Mouse (Mus musculus) spleen, postnatal 36 days (tissue): ENCODE results near the gene Alox5.

Experiments
- DNase-seq, 2 experiments: peaks; one replicate each; pipeline ENCODE4 v3.0.0; 2022; ENCODE audit warnings: low spot score in 2 of 2, mixed read lengths in 1 of 2

Alox5 gene

DNA sequence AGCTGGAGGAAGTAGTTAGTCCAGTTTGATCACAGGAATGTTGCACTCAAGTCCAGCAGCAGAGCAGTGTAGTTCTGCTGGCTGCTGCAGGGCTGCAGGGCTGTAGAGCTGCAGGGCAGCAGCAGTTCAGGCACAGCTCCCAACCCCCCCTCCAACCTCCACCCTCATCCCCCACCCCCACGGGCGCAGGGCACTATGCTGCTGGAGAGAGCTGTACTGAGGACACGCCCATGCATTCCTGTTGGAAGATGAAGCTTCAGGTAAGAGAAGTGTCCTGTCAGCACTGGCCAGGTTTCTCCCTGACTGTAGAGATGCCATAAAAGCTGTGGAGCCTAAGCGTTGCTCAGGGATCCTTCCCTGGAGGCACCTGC lies 74.9 kb downstream of the Alox5 start:
- DNase-seq = no peak

DNA sequence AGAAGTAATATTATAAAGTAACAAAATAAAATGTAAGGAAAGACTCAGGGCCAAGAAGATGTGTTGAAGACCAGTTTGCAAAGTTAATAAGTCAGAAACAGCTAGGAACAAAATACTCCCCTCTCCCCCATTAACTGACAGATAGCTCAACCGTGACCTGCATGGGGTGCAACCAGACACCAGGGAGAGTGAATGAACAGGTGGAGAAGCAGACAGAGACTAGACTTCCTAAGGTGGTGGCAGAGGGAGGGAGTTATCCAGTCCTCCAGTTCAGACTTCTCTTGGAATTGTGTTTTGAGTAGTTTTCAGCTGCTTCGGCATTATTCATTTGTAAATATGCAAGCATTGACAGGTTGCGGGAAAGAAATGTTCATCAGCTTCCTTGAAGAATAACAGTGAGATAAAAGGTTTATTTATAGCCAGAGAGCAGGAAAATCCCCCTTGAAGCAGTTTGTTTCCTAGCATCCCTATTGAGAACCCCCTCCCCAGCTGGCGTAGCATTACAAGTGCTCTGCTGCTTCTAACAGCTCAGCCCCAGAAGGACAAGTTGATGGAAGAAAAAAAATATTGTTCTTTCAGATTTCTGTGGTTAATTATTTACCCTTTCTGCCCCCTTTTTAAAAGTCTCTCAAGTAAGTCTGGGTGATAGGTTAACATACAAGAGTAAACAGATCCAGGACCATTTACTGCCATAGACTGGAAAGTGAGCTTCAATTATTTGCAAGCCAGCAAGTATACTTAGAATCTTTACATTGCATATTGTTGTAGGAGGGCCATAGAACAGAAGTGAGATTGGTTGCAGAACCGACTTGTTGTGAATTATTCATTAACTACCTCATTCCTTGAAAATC lies 75.6 kb downstream of the Alox5 start:
- DNase-seq = no peak

DNA sequence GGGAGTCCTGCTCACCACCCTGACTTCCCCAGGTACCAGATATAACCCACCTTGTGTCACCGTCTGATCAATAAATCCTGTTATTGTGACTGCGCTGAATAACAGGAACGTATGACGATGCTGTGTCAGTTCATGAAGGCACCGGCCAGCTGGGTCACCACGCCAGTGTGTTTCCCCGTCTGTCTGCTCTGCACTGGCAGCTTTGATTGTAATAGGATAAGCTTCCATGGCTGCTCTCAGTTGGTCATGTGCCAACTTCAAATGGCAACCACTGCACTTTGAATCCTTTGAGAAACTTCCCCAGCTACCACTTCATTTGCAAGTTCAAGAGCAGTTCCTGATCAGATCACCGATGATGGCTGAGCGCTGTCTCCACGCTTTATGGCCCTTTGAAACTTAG lies 77.4 kb downstream of the Alox5 start:
- no peak for DNase-seq

DNA sequence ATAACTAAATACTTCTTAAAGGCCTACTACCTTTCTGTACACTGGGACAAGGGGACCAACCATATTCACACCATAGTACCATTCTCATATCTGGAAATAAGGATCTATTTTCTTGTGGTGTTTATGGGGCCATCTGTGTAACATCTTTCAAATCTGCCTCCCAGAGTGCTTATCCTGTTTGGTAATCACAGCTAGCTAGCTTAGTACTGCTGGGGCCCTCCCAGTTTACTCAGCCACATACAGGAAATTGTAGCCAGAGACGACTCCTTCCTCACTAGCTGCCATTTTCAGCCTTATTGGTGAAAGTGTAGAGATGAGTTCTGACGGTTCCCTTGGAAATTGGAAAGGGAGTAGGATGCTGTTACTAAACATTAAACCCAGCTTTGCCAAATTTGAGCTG lies 79.4 kb downstream of the Alox5 start:
- no peak for DNase-seq

DNA sequence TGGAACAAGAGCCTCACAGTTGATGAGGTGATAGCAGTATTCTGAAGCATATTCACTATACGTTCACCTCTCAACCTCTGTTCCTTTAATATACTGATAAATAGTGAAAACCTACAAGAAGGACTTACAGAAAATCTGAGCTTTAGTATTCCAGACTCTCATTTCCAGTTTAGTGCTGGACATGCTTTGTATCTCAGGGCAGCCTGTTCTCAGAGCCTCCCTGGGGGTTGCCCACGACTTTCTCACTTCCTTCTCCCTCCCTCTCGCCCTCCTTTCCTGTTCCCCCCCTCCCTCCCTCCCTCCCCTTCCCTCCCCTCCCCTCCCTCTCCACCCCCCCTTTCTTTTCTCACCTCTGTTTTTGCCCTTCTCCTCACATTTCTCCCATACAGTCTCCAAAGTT lies 80.8 kb downstream of the Alox5 start:
- DNase-seq = no peak

DNA sequence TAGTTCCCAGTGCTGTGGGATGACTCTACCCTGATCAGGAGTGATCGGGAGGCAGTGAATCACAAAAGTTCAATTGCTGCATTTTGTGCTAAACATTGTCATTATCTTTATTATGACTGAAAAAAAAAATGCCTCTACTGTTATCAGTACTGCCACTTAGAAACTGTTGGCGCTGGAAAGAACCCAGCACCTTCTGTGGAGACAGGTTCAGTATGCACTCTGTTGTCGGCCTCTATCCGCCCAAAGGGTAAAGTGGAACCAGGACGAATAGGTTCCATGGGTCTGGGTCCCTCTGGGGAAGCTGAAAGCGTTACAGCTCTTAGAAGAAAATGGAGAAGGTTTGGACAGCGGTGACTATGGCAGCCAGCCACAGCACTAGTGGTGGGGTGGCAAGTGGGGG lies 82.1 kb downstream of the Alox5 start:
- DNase-seq = no peak

DNA sequence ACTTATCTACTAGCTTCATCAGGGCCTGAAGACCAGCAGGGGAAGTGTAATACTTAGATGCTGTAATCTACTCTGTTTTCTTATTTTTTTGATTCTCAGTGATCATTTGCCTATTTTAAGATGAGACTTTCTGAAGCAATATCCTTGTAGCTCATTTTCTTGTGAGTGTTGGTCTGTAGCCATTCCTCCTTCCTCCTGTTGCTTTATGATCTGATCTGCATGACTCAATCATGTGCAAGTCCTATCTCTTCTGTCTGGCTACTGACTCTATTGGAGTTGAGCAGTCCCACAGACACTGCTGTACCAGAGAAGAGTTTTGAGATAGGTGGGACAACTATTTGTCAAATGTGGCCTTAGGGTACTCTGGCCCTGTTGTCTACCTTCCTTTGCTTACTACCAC lies 86.4 kb downstream of the Alox5 start:
- no peak for DNase-seq

DNA sequence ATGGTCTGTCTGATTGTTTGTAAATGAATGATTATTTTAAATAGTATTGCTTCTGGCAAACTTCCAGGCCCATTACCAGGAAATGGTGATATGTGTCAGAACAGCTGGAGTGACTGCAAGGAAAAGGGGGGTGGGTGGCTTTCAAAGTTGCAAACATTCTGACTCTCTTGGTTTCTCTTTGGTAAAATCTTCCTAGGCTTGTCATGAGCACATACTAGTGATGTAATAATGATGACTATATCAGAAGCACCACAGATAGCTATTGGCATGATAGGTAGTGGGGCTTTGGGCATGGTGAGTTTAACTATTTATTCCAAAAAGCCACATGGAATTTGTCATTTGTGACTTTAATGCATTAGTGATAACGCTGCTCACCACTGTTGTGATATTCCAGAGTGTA lies 86.8 kb downstream of the Alox5 start:
- no peak for DNase-seq

DNA sequence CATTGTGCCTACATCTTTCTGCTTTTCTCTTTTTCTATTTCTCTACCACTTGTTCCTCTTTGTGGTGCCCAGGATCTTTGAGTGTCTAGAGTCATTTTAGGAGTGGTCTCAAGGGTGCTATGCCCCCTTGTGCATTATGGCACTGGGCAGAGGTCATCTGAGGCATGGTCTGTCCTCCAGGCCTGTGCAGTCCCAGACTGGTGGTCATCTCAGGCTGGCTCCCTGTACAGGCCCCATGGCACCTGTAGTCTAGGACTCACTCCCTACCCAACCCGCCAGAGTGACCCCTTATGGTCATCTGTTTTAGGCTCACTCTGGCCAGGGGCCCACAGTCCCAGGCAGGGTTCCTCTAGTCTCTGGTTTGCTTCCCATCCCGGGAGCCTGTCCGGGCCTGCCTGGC lies 89.5 kb downstream of the Alox5 start:
- DNase-seq = no peak

DNA sequence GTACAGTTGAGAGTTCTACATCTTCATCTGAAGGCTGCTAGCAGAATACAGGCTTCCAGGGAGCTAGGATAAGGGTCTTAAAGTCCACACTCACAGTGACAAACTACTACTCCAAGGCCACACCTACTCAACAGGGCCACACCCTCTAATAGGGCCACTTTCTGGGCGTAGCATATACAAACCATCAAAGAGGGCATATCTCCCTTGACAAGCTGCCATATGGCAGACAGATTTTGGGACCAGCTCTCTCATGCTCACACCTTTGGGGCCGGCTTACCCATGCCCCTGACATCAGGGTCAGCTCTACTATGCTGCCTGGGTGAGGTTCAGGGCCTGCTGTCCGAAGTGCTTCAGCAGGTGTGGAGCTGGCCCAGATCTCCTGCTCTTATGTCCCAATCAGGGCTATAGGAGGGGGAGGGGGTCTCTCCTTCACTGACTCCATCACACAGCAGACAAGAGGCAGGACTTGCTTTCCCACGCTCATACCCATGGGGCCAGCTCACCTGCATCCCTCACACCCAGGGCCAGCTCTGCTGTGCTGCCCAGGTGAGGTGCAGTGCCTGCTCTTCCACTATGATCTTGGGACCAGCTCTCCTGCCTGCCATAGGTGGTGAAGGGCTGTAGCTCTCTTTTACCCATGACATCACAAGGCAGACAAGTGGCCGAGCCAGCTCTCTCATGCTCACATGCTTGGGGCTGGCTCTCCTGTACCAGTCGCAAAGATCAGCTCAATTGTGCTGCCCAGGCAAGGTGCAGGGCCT lies 90.6 kb downstream of the Alox5 start:
- DNase-seq = peak; percentile 28 to 66

DNA sequence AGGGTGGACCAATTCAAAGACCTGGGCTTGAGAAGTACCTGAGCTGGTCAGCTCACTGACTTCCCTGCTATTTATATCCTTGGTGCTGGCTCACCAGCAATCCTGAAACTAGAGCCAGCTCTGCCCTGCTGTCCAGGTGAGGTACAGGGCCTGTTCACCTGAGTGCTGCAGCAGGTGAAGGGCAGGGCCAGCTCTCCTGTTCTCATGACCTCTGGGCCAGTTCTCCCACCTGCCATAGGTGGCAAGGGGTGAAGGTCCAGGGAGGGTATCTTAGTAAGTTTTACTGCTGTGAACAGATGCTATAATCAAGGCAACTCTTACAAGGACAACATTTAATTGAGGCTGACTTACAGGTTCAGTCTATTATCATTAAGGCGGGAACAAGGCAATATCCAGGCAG lies 91.2 kb downstream of the Alox5 start:
- no peak for DNase-seq

DNA sequence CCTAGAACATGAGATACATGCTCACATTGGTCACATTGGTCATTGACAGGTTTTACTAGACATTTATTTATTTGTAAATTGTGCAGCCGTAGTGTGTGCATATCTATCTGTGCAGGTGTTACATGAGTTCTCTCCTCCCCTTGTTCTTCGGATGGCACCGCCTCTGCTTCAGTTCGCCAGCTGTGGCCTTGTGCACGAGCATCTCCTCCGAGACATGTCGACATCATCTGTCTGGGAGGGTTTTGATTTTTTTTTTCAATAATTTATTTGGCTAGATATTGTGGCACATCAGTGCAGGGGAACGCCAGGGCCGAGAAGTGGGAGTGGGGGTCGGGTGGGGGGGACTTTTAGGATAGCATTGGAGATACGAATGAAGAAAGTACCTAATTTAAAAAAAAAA lies 93.0 kb downstream of the Alox5 start:
- DNase-seq = no peak

DNA sequence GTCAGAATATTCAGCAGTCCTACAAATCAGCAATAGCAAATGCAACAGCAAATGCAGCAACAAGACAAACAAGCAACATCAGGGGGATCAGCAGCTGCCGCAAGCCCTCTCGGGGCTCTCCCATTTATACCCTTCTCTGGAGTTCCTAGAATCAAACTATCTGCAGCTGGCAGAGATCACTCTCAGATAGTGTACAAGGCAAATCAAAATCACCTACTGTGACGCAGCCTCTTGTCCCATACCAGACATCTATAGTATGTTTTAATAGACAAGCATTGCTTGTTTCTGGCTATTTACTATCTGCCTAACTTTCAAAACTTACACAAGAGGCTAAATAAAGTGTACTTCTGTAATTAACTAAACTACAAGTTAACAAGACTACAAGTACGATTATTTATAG lies 99.0 kb downstream of the Alox5 start:
- no peak for DNase-seq

DNA sequence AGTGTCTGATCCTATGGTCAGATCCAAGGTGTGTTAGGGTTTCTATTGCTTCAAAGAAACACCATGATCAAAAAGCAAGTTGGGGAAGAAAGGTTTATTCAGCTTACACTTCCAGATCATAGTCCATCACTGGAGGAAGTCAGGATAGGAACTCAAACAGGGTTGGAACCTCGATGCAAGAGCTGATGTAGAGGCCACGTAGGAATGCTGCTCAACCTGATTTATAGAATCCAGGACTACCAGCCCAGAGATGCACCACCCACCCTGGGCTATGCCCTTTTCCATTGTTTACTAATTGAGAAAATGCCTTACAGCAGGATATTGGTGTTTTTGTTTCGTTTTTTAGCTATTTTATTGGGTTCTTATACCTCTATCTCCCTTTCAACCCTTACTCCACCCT lies 99.5 kb downstream of the Alox5 start:
- DNase-seq = no peak
